Mouse (Mus musculus) left cerebral cortex, adult 8-10 months (tissue): ENCODE data around the gene Kif1c. TPM values are rescaled to one million over a fixed set of nuclear protein-coding genes. Genes with fewer than 3 reads are reported as not detected.
A peak's percentile ranks its signal among the peaks of the same experiment; 100 is the strongest.

Experiments
- DNase-seq, 2 experiments: peaks; one replicate each; pipeline ENCODE4 v3.0.0; 2022; ENCODE audit warnings: low spot score in 2 of 2
- total RNA-seq, 4 experiments: library from RNA; stranded (reverse); gene quantifications; 2 replicates each; pipeline ENCODE4 v1.2.4; 2022

The Kif1c gene
- total RNA-seq, result 10 to 100 TPM; 59.3 to 70.2 (median 65.8) TPM

- peak; percentile 88 to 89 for DNase-seq
These were observed at the start of gene Kif1c, which contains the start of gene Inca1 for GRCm38 (mm10) chr11:70699722-70700556. Kif1c (plus strand) TSS chr11:70700548. Inca1 (minus strand) TSS chr11:70700155.

DNA sequence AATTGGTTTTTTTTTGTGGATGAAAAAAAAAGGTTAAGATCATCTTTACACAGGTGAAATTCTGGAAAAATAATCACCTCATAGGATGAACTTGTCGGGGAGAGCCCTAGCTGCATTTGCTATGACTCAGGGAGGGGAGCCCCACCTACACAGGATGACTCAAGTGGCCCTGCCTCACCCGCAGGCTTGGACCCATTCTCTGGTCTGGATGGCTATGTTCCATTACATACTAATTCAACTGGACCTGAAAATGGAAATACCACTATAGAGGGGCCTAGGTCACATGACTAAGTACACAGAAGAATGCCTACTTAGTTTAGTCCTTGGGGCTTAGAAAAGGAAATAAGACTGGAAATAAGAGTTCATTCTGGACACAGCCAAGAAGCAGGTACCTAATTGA, 49.0 kb upstream of the Kif1c start:
- no peak for DNase-seq

GRCm38 (mm10) chr11:70652029-70652883, 48.1 kb upstream of the Kif1c start:
- no peak for DNase-seq

GRCm38 (mm10) chr11:70652884-70653344, 47.4 kb upstream of the Kif1c start:
- DNase-seq, result no peak

GRCm38 (mm10) chr11:70653345-70654197, 46.8 kb upstream of the Kif1c start:
- no peak for DNase-seq

DNA sequence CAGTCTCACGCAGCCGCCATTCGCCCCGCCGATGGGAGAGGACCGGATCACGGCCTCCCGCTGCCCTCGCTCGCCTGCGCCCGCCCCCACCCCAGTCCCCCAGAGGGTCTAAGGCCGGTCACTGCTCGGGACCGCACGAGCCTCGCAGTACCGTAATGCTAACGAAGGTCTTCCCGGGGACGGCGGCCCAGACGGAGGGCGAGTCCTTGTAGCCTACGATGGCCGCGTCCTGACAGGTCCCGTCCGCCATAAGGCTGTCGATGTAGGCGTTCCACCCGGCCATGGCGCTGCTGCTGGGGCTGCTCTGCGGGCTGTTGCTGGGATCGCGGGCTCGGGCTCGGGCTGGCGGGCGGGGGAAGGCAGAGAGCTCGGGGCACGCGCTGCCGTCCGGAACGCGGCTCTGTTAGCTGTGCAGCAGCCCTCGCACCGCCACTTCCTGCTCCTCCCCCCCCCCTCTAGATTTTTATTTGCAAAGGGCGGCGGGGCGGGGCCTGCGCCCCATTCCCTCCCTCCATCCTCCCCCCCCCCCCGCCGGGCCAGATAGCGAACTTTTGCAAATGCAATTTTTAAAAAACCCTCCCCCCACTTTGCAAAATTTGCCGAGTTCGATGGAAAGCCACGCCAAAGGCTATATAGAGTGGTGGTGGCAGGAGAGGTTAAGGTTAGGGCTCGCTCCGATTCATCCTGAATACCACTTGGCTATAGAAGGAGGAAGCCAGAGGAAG, 46.0 kb upstream of the Kif1c start, which contains the start of gene Pfn1:
Pfn1 (minus strand) TSS at position 447 of the 725 bp plus-strand sequence.
- peak in 1 of 2 experiments; percentile 41 for DNase-seq

DNA sequence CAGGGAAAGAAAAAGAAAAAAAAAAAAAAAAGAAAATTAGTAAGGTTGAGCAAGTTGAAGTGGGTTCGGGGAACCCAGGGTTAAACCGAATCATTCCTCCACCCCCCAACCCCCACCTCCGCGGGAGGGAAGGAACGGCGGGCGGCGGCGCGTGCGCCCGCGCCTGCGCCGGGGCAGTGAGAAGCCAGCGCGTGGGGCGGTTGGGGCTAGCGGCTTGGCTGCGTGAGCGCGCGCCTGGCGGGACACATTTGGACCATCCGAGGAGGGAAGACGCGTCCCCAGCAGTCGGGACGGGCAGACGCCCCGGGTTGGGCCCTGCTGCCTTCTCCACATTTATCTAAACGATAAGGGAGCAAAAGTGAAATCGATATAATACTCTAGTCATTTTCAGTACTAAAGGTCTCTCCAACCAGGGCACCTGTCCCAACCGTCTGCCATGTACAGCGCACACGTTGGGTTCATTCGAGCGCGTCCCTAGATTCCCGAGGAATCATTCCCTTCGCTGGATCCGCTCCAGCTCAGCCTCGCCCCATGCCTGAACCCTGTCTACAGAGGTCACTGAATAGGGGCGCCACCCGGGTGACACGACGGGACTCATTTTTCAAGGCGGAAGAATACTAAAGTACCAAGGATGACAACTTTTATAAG, 45.3 kb upstream of the Kif1c start:
- peak in 1 of 2 experiments; percentile 60 for DNase-seq

DNA sequence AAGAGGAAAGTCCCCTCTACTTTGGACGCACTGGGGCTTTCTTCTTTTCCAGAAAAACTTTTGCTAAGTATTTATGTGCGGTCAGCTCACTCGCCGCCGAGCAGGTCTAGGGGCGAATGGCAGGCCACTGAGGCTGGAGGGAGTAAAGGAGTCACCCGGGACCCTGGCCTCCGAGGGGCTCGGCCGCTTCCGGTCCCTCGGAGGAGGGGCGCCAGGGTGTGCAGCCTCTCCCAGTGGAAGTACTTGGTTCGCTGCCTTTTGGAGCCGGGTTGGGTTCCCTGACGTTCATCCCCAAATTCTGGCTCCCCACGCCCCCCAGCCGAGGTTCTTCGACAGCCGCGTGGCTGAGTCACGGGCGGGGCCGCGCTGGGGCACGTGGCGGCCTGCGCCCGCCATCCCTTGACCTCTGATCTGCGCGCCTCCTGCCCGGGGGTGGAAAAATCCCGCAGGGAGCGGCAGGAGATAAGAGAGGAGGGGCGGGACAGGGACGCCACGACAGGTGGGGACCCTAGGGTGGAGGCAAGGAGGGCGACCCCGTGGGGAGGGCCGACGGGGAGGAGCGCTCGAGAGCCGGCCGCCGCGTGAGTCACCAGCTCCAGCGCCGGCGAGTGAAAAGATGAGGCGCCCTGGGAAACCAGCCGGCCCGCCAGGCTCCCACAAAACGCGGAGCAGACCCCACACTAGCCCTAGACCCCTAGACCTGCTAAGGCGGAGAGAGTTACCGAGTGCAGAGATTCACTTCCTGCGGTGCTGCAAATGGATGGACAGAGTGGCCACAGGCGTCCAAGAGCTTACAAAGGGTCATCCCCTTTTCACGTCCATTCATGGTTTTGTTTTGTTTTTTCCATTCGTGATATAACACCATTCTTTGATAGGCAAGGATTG, 44.5 kb upstream of the Kif1c start:
- DNase-seq, result peak in 1 of 2 experiments; percentile 20

DNA sequence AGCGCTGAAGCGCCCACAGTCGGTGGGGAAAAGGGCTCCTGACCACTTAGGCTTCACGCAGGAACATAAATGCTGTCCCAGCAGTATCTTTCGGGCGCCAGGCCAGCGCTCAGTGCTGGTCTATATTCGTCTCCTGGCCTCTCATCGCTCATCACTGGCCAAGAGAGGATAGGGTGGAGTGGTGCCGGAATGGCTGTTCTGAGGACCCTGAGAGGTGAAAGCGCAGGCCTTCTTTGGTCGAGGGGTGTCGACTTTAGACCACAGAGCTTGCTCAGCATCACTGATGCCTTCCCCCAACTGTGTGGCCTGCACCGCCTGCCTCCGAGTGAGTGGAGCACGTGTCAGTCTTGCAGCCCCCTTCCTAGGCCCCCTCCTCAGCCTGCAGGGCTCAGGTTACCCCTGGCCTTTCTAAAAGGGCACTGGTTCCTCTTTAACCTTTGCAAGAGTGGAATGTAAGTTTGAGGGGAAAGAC, 43.9 kb upstream of the Kif1c start:
- DNase-seq, result no peak

GRCm38 (mm10) chr11:70656964-70657363, 43.4 kb upstream of the Kif1c start, which contains the start of gene Eno3:
Eno3 (plus strand) TSS chr11:70657202.
- DNase-seq, result no peak

DNA sequence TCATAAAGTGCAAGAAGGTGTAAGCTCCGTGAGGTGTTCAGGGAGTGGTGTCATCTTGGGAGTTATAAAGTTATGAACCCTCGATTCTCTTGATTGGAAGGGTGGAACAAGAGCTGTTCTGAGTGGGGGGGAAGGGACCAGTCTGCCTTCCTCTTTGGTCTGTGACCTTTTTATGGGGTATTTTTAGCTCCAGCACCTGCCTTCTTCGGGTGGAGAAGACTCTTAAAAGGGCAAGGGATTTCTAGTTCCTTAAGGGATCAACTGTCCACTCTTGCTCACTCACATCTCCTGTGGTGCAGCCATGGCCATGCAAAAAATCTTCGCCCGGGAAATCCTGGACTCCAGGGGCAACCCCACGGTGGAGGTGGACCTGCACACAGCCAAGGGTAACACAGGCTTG, 42.8 kb upstream of the Kif1c start:
- DNase-seq, result no peak

DNA sequence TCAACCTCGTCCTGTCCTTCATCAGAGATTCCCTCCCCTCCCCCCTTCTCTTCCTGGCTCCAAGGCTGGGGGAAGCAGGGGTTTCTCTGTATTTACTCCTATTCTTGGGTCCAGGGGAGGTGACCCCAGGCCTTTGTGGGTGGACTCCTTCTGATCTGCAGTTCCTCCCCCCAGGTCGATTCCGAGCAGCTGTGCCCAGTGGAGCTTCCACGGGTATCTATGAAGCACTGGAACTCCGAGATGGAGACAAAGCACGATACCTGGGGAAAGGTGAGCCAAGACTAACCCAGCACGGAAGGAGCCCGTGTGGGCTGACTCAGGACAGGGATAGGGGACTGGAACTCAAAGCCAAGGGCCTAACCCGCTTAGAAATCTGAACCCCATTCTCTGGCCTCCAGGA, 42.4 kb upstream of the Kif1c start:
- no peak for DNase-seq

- DNase-seq, result no peak
These were observed 41.8 kb upstream of the Kif1c start for GRCm38 (mm10) chr11:70658521-70658920.

DNA sequence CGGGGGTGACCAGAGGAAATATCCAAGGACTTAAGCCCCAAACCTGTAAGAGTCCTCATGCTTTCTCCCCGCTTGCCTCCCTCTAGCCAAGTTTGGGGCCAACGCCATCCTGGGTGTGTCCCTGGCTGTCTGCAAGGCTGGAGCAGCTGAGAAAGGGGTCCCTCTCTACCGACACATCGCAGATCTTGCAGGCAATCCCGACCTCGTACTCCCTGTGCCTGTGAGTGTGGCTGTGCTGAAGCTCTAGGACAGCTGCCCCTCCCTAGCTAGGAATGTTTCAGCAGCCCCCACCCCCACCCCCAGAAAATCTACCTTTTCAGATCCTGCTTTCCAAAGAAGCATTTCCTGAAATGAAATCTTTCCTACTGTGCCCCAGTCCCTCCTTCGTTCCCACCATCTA, 41.4 kb upstream of the Kif1c start:
- no peak for DNase-seq

GRCm38 (mm10) chr11:70660571-70660970, 39.8 kb upstream of the Kif1c start:
- DNase-seq, result no peak

GRCm38 (mm10) chr11:70663101-70663500, 37.2 kb upstream of the Kif1c start:
- DNase-seq, result no peak

GRCm38 (mm10) chr11:70663957-70664356, 36.4 kb upstream of the Kif1c start:
- DNase-seq, result no peak

DNA sequence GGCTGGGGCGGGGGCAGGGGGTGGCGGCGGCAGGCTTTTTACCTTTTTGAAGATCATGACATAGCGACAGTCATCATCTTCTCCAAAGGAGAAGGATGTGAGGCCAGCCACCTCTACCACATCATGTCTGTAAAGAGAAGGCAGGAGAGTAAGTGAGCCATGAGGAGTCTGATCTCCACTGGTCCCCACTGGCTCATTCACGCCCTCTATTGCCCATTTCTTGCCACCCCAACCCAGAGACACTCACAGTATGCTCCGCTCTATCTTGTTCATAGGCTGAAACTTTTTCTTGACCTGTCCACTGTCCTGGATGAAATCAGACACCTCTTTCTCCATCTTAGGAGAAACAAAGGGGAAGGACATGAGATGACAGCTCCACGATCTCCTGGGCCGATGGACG, 35.6 kb upstream of the Kif1c start:
- no peak for DNase-seq

DNA sequence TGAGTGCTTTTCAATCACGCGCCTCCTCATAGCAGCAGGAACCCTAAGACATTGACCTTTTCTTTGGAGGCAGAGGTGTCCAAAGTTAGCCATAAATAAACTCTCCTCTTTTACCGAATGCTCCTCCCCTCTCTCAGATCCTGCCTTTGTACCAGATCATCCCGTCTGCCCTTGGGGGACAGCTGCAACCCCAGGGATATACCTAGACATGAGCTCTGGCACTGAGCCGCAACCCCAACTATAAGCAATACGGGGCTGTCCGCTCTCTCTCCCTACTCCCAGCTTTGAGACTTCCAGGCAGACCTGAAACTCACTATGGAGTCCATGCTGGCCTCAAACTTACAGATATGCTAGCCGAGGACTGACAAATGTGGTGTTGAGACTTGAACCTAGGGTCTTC, 33.7 kb upstream of the Kif1c start:
- no peak for DNase-seq
